Mouse (Mus musculus): ENCODE measurements around the gene Gm39566.
A peak's percentile ranks its signal among the peaks of the same experiment; 100 is the strongest.

Gm39566 gene

DNA sequence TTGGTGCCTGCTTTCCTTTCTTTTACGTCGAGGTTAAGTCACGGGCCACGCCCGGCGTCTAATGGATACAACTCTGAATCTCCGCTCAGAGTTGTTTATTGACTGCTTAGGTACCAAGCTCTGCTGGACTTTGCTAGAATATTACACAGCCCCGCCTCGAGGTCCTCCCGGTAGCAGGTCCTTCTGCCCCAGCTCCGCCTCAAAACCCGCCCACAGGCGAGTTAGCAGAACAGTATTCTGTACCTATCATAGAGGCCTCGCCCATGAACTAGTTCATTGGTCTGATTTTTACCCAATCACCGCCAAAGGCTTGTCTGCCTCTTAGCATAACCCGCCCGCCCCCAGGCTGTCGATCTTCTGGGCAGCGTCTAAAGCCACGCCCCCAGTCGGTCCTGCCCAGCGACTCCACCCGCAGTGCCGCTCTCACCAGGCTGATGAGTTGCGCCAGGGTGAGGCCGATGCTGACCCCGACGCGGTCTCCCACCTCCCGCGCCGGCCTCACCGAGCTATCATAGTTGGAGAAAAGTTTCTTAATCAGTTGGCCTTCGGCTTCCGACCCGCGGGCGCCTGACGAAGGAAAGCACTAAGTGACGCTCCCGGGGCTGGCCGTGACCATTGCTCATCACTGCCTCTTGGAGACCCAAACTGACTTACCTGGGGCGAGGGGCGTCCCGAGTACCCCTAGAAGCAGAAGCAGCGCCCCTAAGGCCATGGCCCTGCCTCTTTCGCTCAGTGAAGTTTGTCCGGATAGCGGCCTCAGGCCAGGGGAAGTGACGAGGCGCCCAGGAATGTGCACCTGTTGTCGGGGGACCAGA lies 19.7 kb downstream of the Gm39566 start, which contains the start of gene Chrnb1:
Gene Chrnb1 (minus strand): TSS at position 776 of the 815 bp plus-strand sequence.
- DNase-seq, result peak; percentile 94

GRCm38 (mm10) chr11:69793429-69793828 lies 21.7 kb downstream of the Gm39566 start:
- DNase-seq, result no peak

- no peak for DNase-seq
Measured at GRCm38 (mm10) chr11:69791420-69791819, 23.7 kb downstream of the Gm39566 start.

DNA sequence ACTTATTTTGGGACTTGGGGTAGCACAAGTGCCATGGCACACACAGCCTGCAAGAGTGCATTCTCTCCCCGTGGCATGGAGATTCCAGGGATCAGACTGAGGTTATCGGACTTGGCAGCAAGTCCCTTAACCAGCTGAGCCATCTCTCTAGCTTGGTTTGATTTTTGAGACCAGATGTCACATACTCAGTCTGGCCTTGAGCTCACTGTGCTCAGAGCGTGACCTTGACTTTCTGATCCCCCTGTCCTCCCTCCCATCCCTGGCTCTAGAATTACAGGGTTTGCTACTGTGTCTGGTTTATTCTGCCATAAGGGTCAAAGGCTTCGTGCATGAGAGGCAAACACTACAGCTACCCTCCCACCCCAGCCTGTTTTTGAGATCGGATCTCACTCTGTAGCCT lies 25.7 kb downstream of the Gm39566 start:
- no peak for DNase-seq

DNA sequence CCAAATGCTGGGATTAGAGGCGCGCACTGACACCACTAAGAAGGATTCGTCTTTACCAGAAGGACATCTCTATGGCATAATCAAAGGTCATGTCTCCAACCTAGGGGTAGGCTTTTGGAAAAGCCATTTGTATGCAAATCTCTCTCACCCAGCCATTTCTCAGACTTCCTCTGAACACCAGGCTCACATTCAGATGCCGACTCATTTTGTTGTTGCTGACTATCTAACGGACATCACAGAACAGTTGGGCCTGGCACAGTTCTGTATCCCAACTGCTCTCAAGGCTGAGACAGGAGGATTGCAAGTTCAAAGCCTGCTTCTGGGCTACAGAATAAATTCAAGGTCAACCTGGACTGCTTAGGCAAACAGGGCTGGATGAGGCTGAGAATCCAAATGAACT lies 27.8 kb downstream of the Gm39566 start:
- no peak for DNase-seq

- no peak for DNase-seq
Measured at GRCm38 (mm10) chr11:69784793-69785272, 30.3 kb downstream of the Gm39566 start.

GRCm38 (mm10) chr11:69781828-69782227 lies 33.3 kb downstream of the Gm39566 start:
- DNase-seq, result no peak

DNA sequence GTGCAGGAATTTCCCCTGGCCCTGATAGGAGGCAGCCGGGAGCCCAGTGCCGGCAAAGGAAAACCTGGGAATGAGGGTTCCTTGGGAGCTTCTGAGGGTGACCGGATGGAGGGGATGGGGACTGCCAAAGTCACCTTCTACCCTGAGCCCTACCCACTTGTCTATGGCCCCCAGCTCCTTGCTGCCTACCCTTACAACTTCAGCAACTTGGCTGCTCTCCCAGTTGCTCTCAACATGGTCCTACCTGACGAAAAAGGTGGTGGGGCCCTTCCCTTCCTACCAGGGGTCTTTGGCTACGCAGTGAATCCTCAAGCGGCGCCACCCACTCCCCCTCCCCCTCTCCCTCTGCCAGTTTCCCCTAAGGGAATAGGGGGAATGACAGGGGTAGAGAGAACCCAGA lies 36.1 kb downstream of the Gm39566 start:
- DNase-seq, result no peak

GRCm38 (mm10) chr11:69778258-69778982 lies 36.7 kb downstream of the Gm39566 start:
- no peak for DNase-seq

- no peak for DNase-seq
Measured at GRCm38 (mm10) chr11:69777504-69778257, 37.4 kb downstream of the Gm39566 start.

- DNase-seq, result no peak
Measured at GRCm38 (mm10) chr11:69776488-69776887, 38.6 kb downstream of the Gm39566 start.

DNA sequence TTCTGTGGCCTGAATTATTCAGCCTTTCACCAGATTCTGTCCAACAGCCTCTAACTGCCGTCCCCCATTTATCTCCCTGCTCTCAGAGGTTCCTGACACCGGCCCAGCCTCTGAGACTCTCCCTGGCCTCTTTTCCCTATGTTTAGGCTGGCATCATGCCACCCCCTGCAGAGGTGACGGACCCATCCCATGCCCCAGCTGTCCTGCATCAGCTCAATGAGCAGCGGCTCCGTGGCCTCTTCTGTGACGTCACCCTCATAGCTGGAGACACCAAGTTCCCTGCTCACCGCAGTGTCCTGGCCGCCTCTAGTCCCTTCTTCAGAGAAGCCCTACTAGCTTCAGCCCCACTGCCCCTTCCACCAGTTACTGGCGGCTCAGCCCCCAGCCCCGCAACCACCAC lies 39.4 kb downstream of the Gm39566 start:
- DNase-seq, result no peak

DNA sequence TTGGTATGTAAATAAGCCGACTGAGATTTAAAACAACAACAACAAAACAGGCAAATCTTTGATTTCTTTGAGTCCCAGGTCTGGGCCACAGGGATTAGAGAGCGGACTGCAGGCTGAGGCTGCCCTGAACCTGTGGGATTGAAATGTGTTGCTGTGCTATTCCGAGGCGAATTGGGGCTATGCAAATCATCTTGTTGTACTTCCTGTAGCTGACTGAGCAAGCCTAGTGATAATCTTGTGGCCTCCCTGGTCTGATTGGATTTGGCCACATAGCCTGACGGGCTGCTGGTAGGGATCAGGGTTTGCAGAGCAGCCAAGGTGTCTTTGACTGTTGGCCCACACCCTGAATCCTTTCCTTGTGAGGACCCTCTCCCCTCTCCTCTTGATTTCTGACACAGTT lies 40.1 kb downstream of the Gm39566 start:
- DNase-seq, result no peak

GRCm38 (mm10) chr11:69767625-69767909 lies 47.5 kb downstream of the Gm39566 start:
- no peak for DNase-seq

DNA sequence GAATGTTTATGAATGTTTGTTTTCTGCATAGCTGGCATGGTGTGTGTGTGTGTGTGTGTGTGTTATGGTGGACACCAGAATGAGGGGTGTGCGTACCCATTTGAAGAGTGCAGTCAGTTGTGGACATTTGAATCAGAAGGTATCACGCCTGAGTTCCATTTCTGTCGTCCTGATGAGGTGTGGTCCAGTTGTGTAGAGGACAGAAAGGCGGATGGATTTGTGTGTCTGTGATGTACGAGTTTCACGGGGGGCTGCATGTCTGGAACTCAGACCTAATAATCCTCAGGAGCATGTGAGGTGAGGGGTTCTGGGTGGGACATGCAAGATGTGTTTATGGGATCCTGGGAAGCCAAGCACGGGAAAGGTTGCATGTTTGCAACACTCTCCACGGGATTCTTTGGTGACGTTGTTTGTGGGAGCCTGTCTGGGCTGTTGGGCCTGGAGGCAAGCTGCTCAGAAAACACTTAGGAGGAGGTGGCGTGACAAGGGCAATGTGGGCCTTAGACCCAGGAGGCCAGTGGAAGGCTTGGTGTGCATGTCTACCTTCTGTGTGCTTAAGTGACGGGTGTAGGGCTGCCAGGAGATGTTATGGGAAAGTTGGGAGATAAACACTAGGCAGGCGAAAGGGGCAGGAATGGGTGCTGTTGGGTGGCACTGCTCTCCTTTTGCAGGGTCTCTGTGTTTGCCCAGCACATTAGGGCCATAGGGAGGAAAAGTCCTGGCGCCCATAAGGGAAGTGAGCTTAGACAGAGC lies 48.0 kb downstream of the Gm39566 start:
- DNase-seq, result no peak

- peak; percentile 78 for DNase-seq
Measured at GRCm38 (mm10) chr11:69766126-69766609, 48.9 kb downstream of the Gm39566 start.

- peak; percentile 37 for DNase-seq
Measured at GRCm38 (mm10) chr11:69765221-69766125, 49.6 kb downstream of the Gm39566 start, which contains the start of gene Zbtb4. TSS of gene Zbtb4 (plus strand) at chr11:69765912.

DNA sequence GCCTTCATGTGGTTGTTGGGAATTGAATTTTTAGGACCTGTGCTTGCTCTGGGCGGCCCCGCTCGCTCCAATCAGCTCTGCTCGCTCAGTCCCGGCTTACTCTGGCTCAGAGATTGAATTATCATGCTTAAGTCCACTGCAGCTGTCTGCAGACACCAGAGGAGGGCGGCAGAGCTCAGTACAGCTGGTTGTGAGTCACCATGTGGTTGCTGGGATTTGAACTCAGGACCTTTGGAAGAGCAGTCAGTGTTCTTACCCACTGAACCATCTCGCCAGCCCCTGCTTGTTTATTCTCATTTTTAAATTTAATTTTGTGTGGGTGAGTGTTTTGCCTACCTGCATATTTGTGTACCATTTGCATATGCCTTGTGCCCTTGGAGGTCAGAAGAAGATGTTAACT lies 51.5 kb downstream of the Gm39566 start:
- DNase-seq, result no peak

- no peak for DNase-seq
Measured at GRCm38 (mm10) chr11:69761868-69762267, 53.2 kb downstream of the Gm39566 start, which contains the start of gene Slc35g3. TSS of gene Slc35g3 (minus strand) at chr11:69761968.
